Mouse (Mus musculus): ENCODE results near the gene Hoxc4.

The Hoxc4 gene

GRCm38 (mm10) chr15:103085831-103086671 lies 67.3 kb downstream of the Hoxc4 start:
- DNase-seq, result peak; percentile 51
